Mouse (Mus musculus) Patski (cell line): Measurements from ENCODE around the gene Ccdc162. TPM values are rescaled to one million over a fixed set of nuclear protein-coding genes. Genes with fewer than 3 reads are reported as not detected.

ENCODE experiments used
- ATAC-seq: fragments of 100-300 bp; one replicate; pipeline ENCODE4 v1.8.0; 2021
- CTCF ChIA-PET: fragments of 350-600 bp; sonication (Branson Sonifier 250); formaldehyde crosslinking; loops from one replicate; lab custom pipeline; 2022; ENCODE audit warnings: inconsistent platforms; lab: Charles Lee
- POLR2A ChIA-PET: fragments of 350-600 bp; sonication (Branson Sonifier 250); formaldehyde crosslinking; loops from one replicate; lab custom pipeline; 2022; ENCODE audit warnings: antibody characterized with exemption, inconsistent platforms; lab: Charles Lee
- DNase-seq: peaks from one replicate; pipeline ENCODE4 v3.0.0-alpha.2; 2011; ENCODE audit warnings: low read depth, low spot score
- H3K27me3 ChIP-seq: fragments of 371-371 bp; one replicate; pipeline ENCODE4 v1.5.1; 2021
- CTCF ChIP-seq: fragments of 100-300 bp; IDR thresholded peaks from one replicate; pipeline ENCODE4 v1.5.1; 2021
- in situ Hi-C: fragments of 300-500 bp; cut with MboI; formaldehyde crosslinking; loops from 3 replicates; pipeline ENCODE4 v1.11.1; 2018; ENCODE audit warnings: low pct_unique_long_range_greater_than_20kb, mixed read lengths
- polyA plus RNA-seq: library from polyadenylated mRNA; unstranded; gene quantifications from one replicate; pipeline ENCODE4 v1.2.3, GENCODE M21; 2021

Ccdc162 gene
- polyA plus RNA-seq, 1 experiment from 2014 or later: 1.7 TPM

GRCm38 (mm10) chr10:41740221-41740620 lies 23.8 kb upstream of the Ccdc162 start:
- ChIA-PET CTCF (interaction anchor here (0.7 kb wide), 1 partner anchor 50 kb away, joined by 3 read pairs; no protein-coding TSS in a partner anchor), POLR2A (interaction anchor here (0.6 kb wide), 1 partner anchor 47 kb away, joined by 3 read pairs; no protein-coding TSS in a partner anchor)
- ATAC-seq (no peak), DNase-seq (no peak)
- no peak for TF ChIP-seq CTCF
- no peaks in the 10 kb centered on the region for H3K27me3 ChIP-seq
- in situ Hi-C loops: no loop called here

- ATAC-seq: no peak
- in situ Hi-C loops: no loop called here
- DNase-seq: no peak
- ChIA-PET POLR2A (no interaction called here), CTCF (no interaction called here)
- TF ChIP-seq CTCF: no peak
- H3K27me3 ChIP-seq: no peaks in the 10 kb centered on the region
Measured at GRCm38 (mm10) chr10:41737245-41737644, 20.8 kb upstream of the Ccdc162 start.

- ATAC-seq (no peak), DNase-seq (no peak)
- H3K27me3 ChIP-seq: no peaks in the 10 kb centered on the region
- in situ Hi-C loops: no loop called here
- ChIA-PET POLR2A (no interaction called here), CTCF (no interaction called here)
- TF ChIP-seq CTCF: no peak
Measured at GRCm38 (mm10) chr10:41735398-41735797, 19.0 kb upstream of the Ccdc162 start.

- POLR2A ChIA-PET: no interaction called here
- CTCF ChIA-PET: interaction anchor here (1.4 kb wide), 1 partner anchor 44 kb away, joined by 3 read pairs; no protein-coding TSS in a partner anchor
- TF ChIP-seq CTCF: no peak
- no peak for ATAC-seq
- H3K27me3 ChIP-seq: no peaks in the 10 kb centered on the region
- in situ Hi-C loops: no loop called here
- no peak for DNase-seq
Measured at GRCm38 (mm10) chr10:41733214-41733613, 16.8 kb upstream of the Ccdc162 start.

GRCm38 (mm10) chr10:41731932-41732331 lies 15.5 kb upstream of the Ccdc162 start:
- no peak for DNase-seq
- POLR2A ChIA-PET: interaction anchor here (0.8 kb wide), 1 partner anchor 8 kb away, joined by 3 read pairs; no protein-coding TSS in a partner anchor
- no peaks in the 10 kb centered on the region for H3K27me3 ChIP-seq
- ATAC-seq: no peak
- no peak for TF ChIP-seq CTCF
- CTCF ChIA-PET: no interaction called here
- in situ Hi-C loops: no loop called here

- H3K27me3 ChIP-seq: no peaks in the 10 kb centered on the region
- in situ Hi-C loops: no loop called here
- ATAC-seq (no peak), DNase-seq (no peak)
- no peak for TF ChIP-seq CTCF
- POLR2A ChIA-PET: no interaction called here
- CTCF ChIA-PET: no interaction called here
Measured at GRCm38 (mm10) chr10:41730746-41731145, 14.3 kb upstream of the Ccdc162 start.

GRCm38 (mm10) chr10:41726215-41726614 lies 9.8 kb upstream of the Ccdc162 start:
- in situ Hi-C loops: no loop called here
- ChIA-PET CTCF (no interaction called here), POLR2A (no interaction called here)
- no peaks in the 10 kb centered on the region for H3K27me3 ChIP-seq
- no peak for TF ChIP-seq CTCF
- DNase-seq: no peak
- no peak for ATAC-seq

- TF ChIP-seq CTCF: no peak
- ChIA-PET CTCF (no interaction called here), POLR2A (no interaction called here)
- H3K27me3 ChIP-seq: no peaks in the 10 kb centered on the region
- no peak for ATAC-seq
- no peak for DNase-seq
- in situ Hi-C loops: no loop called here
Measured at GRCm38 (mm10) chr10:41719587-41719986, 3.2 kb upstream of the Ccdc162 start.

- CTCF ChIA-PET: no interaction called here
- ATAC-seq: no peak
- in situ Hi-C loops: no loop called here
- no peaks in the 10 kb centered on the region for H3K27me3 ChIP-seq
- DNase-seq: no peak
- TF ChIP-seq CTCF: no peak
- POLR2A ChIA-PET: no interaction called here
Measured at GRCm38 (mm10) chr10:41715557-41715956, 877 bp downstream of the Ccdc162 start.

GRCm38 (mm10) chr10:41711467-41711866 lies 5.0 kb downstream of the Ccdc162 start:
- no peak for ATAC-seq
- POLR2A ChIA-PET: no interaction called here
- no peak for DNase-seq
- CTCF ChIA-PET: no interaction called here
- in situ Hi-C loops: no loop called here
- TF ChIP-seq CTCF: no peak
- no peaks in the 10 kb centered on the region for H3K27me3 ChIP-seq

GRCm38 (mm10) chr10:41710773-41711172 lies 5.7 kb downstream of the Ccdc162 start:
- in situ Hi-C loops: no loop called here
- DNase-seq: no peak
- ChIA-PET CTCF (no interaction called here), POLR2A (no interaction called here)
- ATAC-seq: no peak
- H3K27me3 ChIP-seq: no peaks in the 10 kb centered on the region
- TF ChIP-seq CTCF: no peak

- ATAC-seq: no peak
- no peaks in the 10 kb centered on the region for H3K27me3 ChIP-seq
- POLR2A ChIA-PET: no interaction called here
- CTCF ChIA-PET: interaction anchor here (1.5 kb wide), 1 partner anchor 20 kb away, joined by 7 read pairs; no protein-coding TSS in a partner anchor
- TF ChIP-seq CTCF: no peak
- DNase-seq: no peak
- in situ Hi-C loops: no loop called here
Measured at GRCm38 (mm10) chr10:41709341-41709740, 7.1 kb downstream of the Ccdc162 start.
